9 mouse cellular contexts compared by ENCODE assay signal in the genomic region with DNA sequence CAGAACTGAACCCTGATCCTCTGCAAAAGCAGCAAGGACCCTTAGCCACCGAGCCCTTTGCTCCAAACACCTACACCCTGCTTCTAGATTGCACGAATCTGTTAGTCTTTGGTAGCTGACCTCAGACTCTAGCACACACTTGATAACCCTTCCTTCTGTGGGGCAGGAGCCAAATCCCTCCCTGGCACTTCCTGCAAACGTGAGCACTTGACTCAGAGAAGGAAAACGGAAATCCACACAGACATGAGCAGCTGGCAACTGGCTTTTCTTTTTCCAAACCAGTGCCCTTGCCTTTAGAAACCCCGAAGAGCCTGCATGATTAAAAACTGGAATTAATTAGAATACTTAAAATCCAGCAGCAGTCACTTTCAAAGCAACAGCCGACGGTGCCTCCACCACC.
DNase-seq lines count a peak whose midpoint lies in the region; ATAC-seq lines count a peak whose summit lies in the region.
"Had no signal": no experiment of that assay in that cellular context is flagged by ENCODE, and none has a peak within 500 bp of the region (broad histone marks: within the 10 kb centered on the region; RNA-seq: fewer than 3 reads in every experiment).

No protein-coding gene starts in this region.

- DNase-seq in kidney, adult 11 months, result peak; percentile 12
- DNase-seq in kidney, adult 9 months, result peak; percentile 6
- peak; percentile 83 for DNase-seq in lung, postnatal 36 days
- DNase-seq in thymus, postnatal 10 days (ENCODE audit: low spot score in 2 of 2), result no peak
- DNase-seq in layer of hippocampus, adult 11-12 months (ENCODE audit: low spot score), result no peak
- DNase-seq: gastrocnemius, postnatal 36 days; spleen, adult 18-20 months had no signal

- H3K4me1 ChIP-seq in kidney, embryonic 16.5 days (ENCODE audit: insufficient read depth, low read length), result no peaks in the 10 kb centered on the region

- WGBS in kidney, embryonic 16.5 days, result 59% methylated on average over 7 of the region's 7 CpGs

- H3K4me3 ChIP-seq in kidney, embryonic 16.5 days (ENCODE audit: low read length), result no peak overlapping the region

- no peaks in the 10 kb centered on the region for H3K9me3 ChIP-seq in kidney, embryonic 16.5 days (ENCODE audit: low read length)

- H3K9ac ChIP-seq in kidney, embryonic 16.5 days (replicated peaks; ENCODE audit: low read length), result no peak overlapping the region

- ATAC-seq in kidney, embryonic 16.5 days (ENCODE audit: low FRiP score, low TSS enrichment), result no peak
- ATAC-seq in hematopoietic stem cell, adult 5-6 weeks (replicated peaks in 1 of 2; ENCODE audit: insufficient read depth in 1 of 2, low FRiP score in 2 of 2, low TSS enrichment in 1 of 2, low read depth in 1 of 2, poor library complexity in 2 of 2, severe bottlenecking in 2 of 2), result peak; percentile 55 to 73

- no peaks in the 10 kb centered on the region for H3K36me3 ChIP-seq in kidney, embryonic 16.5 days (ENCODE audit: insufficient read depth, low read length)

- H3K4me2 ChIP-seq in kidney, embryonic 16.5 days (replicated peaks; ENCODE audit: low read depth, low read length), result no peak overlapping the region

- no peaks in the 10 kb centered on the region for H3K27me3 ChIP-seq in kidney, embryonic 16.5 days (ENCODE audit: insufficient read depth, low read length)

- H3K27ac ChIP-seq in kidney, embryonic 16.5 days (ENCODE audit: low read length), result no peak overlapping the region

Comparison
In these comparisons a context has a peak if more than half of its experiments do, and no peak if none do; other contexts are left out.
1. DNase-seq: peak in kidney, adult 11 months (single experiment), kidney, adult 9 months (single experiment) and lung, postnatal 36 days (single experiment); none in thymus, postnatal 10 days (0 of 2) and layer of hippocampus, adult 11-12 months (single experiment).